In genomic region chr16:37486826-37487612, GRCm38 (mm10) we compare ENCODE assay signal across 10 mouse cellular contexts. TPM values are rescaled to one million over a fixed set of nuclear protein-coding genes. Genes with fewer than 3 reads are reported as not detected.
A peak's percentile ranks its signal among the peaks of the same experiment; 100 is the strongest.
DNase-seq lines count a peak whose midpoint lies in the region; ATAC-seq lines count a peak whose summit lies in the region.
"Had no signal": no experiment of that assay in that cellular context is flagged by ENCODE, and none has a peak within 500 bp of the region (broad histone marks: within the 10 kb centered on the region; RNA-seq: fewer than 3 reads in every experiment).

No protein-coding gene starts in this region.

- no peak overlapping the region for H3K4me2 ChIP-seq in forebrain, embryonic 12.5 days
- H3K4me2 ChIP-seq in neural tube, embryonic 15.5 days = no peak overlapping the region
- H3K4me2 ChIP-seq: lung, embryonic 14.5 days had no signal

- no peaks in the 10 kb centered on the region for H3K27me3 ChIP-seq in forebrain, embryonic 12.5 days
- H3K27me3 ChIP-seq in neural tube, embryonic 15.5 days (replicated peaks) = no peaks in the 10 kb centered on the region

- H3K4me1 ChIP-seq in forebrain, embryonic 12.5 days = peaks cover 10% of the 10 kb centered on the region; the same call in 1 of the 2 replicates
- H3K4me1 ChIP-seq in neural tube, embryonic 15.5 days = no peaks in the 10 kb centered on the region

- no peaks in the 10 kb centered on the region for H3K36me3 ChIP-seq in forebrain, embryonic 12.5 days (replicated peaks)
- H3K36me3 ChIP-seq in neural tube, embryonic 15.5 days = no peaks in the 10 kb centered on the region

- WGBS in forebrain, embryonic 12.5 days = 51% methylated on average over 3 of the region's 3 CpGs
- 8% methylated on average over 3 of the region's 3 CpGs for whole genome bisulfite sequencing in neural tube, embryonic 15.5 days

- H3K27ac ChIP-seq in forebrain, embryonic 12.5 days = no peak overlapping the region
- no peak overlapping the region for H3K27ac ChIP-seq in neural tube, embryonic 15.5 days (replicated peaks)

- DNase-seq in right cerebral cortex, postnatal 14 days = peak; percentile 34
- DNase-seq in right cerebral cortex, postnatal 36 days (ENCODE audit: low spot score in 2 of 2) = no peak
- peak; percentile 80 for DNase-seq in mesoderm, embryonic 11.5 days (ENCODE audit: low read depth, low spot score)
- no peak for DNase-seq in lung, adult 18-20 months
- DNase-seq in urinary bladder, postnatal 36 days (ENCODE audit: low spot score in 2 of 2) = no peak
- no peak for DNase-seq in kidney, adult 8-10 months
- DNase-seq: gastrocnemius, postnatal 14 days; lung, embryonic 14.5 days had no signal

- H3K9ac ChIP-seq in forebrain, embryonic 12.5 days = no peak overlapping the region
- H3K9ac ChIP-seq in neural tube, embryonic 15.5 days (replicated peaks) = no peak overlapping the region
- H3K9ac ChIP-seq: lung, embryonic 14.5 days had no signal

- H3K9me3 ChIP-seq in forebrain, embryonic 12.5 days = no peaks in the 10 kb centered on the region
- no peaks in the 10 kb centered on the region for H3K9me3 ChIP-seq in neural tube, embryonic 15.5 days (replicated peaks)

- peak; percentile 95 for ATAC-seq in forebrain, embryonic 12.5 days (ENCODE audit: low FRiP score)
- peak; percentile 89 for ATAC-seq in neural tube, embryonic 15.5 days (ENCODE audit: low FRiP score)

- H3K4me3 ChIP-seq in forebrain, embryonic 12.5 days (replicated peaks) = no peak overlapping the region
- H3K4me3 ChIP-seq in neural tube, embryonic 15.5 days (replicated peaks) = no peak overlapping the region

RNA-seq across cellular contexts. Expression of gene Gtf2e1, which starts 52.6 kb away (rescaled TPM):
- polyA plus RNA-seq in forebrain, embryonic 12.5 days (2016; fragmentation: Nextera tagmentation; extraction: Ambion mirVana) = 49.3 and 52.6 TPM in 2 replicates
- polyA plus RNA-seq in neural tube, embryonic 15.5 days (2015; fragmentation: Nextera tagmentation; extraction: Ambion mirVana) = 21.8 and 25.0 TPM in 2 replicates

RNA-seq across cellular contexts. Expression of gene Rabl3, which starts 52.7 kb away (rescaled TPM):
- 34.5 and 35.1 TPM in 2 replicates for polyA plus RNA-seq in forebrain, embryonic 12.5 days (2016; fragmentation: Nextera tagmentation; extraction: Ambion mirVana)
- 16.3 and 16.5 TPM in 2 replicates for polyA plus RNA-seq in neural tube, embryonic 15.5 days (2015; fragmentation: Nextera tagmentation; extraction: Ambion mirVana)

Comparison
In these comparisons a context has a peak if more than half of its experiments do, and no peak if none do; other contexts are left out.
1. DNase-seq: peak in right cerebral cortex, postnatal 14 days (single experiment) and mesoderm, embryonic 11.5 days (single experiment); none in right cerebral cortex, postnatal 36 days (0 of 2), lung, adult 18-20 months (0 of 2), urinary bladder, postnatal 36 days (0 of 2) and kidney, adult 8-10 months (0 of 2).